Mouse (Mus musculus): Measurements from ENCODE around the gene Gng12. TPM values are rescaled to one million over a fixed set of nuclear protein-coding genes. Genes with fewer than 3 reads are reported as not detected.
"Not testable (repeated sequence)": the region's sequence is repeated elsewhere in the genome, so short reads cannot be mapped to it uniquely, and the experiment has no call there.

Gene Gng12
- polyA plus RNA-seq, 1 experiment from 2014 or later, result 77.1 TPM

DNA sequence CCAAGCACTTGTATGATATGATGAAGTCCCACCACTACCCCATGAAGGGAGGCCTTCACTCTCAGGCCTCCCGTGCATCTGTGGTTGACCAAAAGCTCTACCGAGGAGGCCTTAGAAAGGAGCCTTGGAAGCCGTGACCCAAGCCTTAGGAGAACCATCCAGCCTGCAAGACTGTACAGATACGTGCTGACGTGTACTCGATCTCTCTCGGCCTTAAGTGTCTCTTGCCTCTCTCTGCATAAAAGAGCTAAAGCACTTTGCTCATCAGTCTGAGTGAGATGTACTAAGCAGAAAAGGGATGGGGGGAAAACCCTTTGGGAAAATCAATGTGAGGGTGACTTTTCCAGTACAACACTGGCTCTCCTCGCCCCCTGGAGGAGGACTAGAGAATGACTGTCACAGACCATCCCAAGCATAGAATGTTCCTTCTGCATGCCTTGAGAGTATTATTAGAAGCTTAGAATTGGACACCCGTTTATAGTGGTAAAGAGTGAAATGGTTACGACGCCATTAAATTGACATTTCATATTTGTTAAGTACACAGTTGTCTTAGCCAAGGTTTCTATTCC lies 59.0 kb downstream of the Gng12 start:
- ATAC-seq (no peak), DNase-seq (ENCODE audit: low spot score) (peak; percentile 60)
- 85% methylated on average over 11 of the region's 11 CpGs for WGBS
- Histone ChIP-seq H3K9ac (replicated peaks; ENCODE audit: low read depth) (no peak overlapping the region), H3K4me3 (ENCODE audit: low read depth, low read length) (no peak overlapping the region), H3K27me3 (replicated peaks; ENCODE audit: insufficient read depth, low read length) (no peaks in the 10 kb centered on the region), H3K9me3 (ENCODE audit: low read length) (no peaks in the 10 kb centered on the region), H3K4me1 (ENCODE audit: insufficient read depth, low read depth, low read length) (no peaks in the 10 kb centered on the region), H3K27ac (ENCODE audit: low read length) (no peak overlapping the region), H3K4me2 (replicated peaks; ENCODE audit: low read depth, low read length) (no peak overlapping the region), H3K36me3 (ENCODE audit: insufficient read depth, low read length) (no peaks in the 10 kb centered on the region)
- TF ChIP-seq CTCF (IDR thresholded peaks at IDR 0.05), result peak; percentile 82
- no peak for TF ChIP-seq EP300 (IDR thresholded peaks at IDR 0.05)

DNA sequence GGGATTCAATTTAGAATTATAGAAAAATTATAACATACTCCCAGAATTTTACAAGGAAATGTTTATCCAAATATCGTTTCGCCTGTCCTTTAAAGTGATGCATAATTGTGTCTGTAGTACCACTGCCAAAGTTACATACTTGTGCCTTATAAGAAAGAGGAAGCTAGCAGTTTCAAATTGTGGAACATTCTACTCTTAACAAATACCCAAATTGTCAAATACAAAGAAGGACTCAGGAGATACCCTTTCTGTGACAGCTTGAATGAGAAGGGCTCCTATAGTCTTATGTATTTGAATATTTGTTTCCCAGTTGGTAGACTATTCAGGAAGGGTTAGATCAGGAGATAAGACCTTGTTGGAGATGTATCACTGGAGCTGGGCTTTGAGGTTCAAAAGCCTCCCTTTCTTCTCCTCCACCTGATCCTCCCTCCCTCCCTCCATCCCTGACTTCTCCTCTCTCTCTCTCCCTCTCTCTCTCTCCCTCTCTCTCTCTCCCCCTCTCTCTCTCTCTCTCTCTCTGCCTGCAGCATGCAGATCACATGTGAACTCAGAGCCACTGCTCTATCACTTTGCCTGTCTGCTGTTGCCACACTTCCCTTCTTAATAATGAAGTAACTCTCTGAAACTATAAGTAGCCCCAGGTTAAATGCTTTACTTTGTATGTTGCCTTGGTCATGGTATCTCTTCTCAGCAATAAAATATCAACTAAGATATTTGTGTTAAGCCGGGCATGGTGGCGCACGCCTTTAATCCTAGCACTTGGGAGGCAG lies 62.5 kb downstream of the Gng12 start:
- Histone ChIP-seq H3K36me3 (ENCODE audit: insufficient read depth, low read length) (no peaks in the 10 kb centered on the region), H3K27ac (ENCODE audit: low read length) (no peak overlapping the region), H3K27me3 (replicated peaks; ENCODE audit: insufficient read depth, low read length) (no peaks in the 10 kb centered on the region), H3K4me1 (ENCODE audit: insufficient read depth, low read depth, low read length) (no peaks in the 10 kb centered on the region), H3K4me3 (ENCODE audit: low read depth, low read length) (no peak overlapping the region), H3K4me2 (replicated peaks; ENCODE audit: low read depth, low read length) (no peak overlapping the region), H3K9me3 (ENCODE audit: low read length) (no peaks in the 10 kb centered on the region), H3K9ac (replicated peaks; ENCODE audit: low read depth) (no peak overlapping the region)
- 85% methylated on average over 5 of the region's 5 CpGs for WGBS
- ATAC-seq (no peak), DNase-seq (ENCODE audit: low spot score) (no peak)
- TF ChIP-seq CTCF (IDR thresholded peaks at IDR 0.05) (no peak), EP300 (IDR thresholded peaks at IDR 0.05) (no peak)

DNA sequence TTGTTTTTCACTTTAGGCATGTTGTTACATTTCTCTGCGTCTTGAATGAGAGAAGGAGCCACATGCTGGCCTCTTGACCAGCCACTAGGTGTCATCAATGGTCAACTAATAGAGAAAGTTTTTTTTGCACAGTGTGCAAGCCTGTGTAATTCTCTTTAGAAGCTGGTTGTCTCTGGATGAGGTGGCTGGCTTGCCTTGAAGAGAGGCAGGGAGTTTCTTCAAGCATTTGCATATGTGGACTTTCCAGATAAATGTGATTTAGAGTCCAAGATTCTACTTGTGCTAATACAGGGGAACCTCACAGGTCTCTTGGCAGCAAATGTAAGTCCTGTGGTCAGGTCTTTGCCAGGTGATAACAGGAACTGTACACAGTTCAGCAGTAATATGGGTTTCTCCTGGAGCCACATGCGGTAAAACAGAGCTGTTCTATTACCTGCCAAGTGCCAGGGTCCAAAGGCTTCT lies 66.4 kb downstream of the Gng12 start:
- H3K27ac ChIP-seq (ENCODE audit: low read length), result no peak overlapping the region
- no peak overlapping the region for H3K4me2 ChIP-seq (replicated peaks; ENCODE audit: low read depth, low read length)
- ATAC-seq (peak; percentile 69), DNase-seq (ENCODE audit: low spot score) (peak; percentile 90)
- H3K9ac ChIP-seq (replicated peaks; ENCODE audit: low read depth), result no peak overlapping the region
- H3K36me3 ChIP-seq (ENCODE audit: insufficient read depth, low read length), result no peaks in the 10 kb centered on the region
- no peaks in the 10 kb centered on the region for H3K27me3 ChIP-seq (replicated peaks; ENCODE audit: insufficient read depth, low read length)
- no peaks in the 10 kb centered on the region for H3K9me3 ChIP-seq (ENCODE audit: low read length)
- peaks cover 10% of the 10 kb centered on the region; the same call in 1 of the 2 replicates for H3K4me1 ChIP-seq (ENCODE audit: insufficient read depth, low read depth, low read length)
- TF ChIP-seq EP300 (IDR thresholded peaks at IDR 0.05) (no peak), CTCF (IDR thresholded peaks at IDR 0.05) (peak; percentile 84)
- H3K4me3 ChIP-seq (ENCODE audit: low read depth, low read length), result no peak overlapping the region
- WGBS, result 31% methylated on average over 2 of the region's 2 CpGs

DNA sequence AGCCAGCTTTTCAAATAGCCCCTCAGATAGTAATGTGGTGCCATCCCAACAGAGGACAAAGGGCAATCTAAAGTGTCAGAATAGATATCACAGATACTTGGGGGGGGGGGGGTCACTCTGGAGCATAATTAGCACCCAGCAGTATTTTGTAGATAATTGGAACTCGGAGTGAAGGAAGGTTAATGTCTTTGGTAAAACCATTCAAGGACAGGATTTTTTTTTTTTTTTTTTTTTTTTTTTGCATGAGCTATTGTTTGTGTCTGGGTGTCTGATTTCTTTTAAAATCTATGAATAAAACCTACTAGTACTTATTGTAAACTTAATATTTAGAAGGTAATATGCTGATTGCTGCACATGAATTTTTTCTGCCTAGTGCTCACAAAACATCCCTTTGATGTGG lies 66.9 kb downstream of the Gng12 start:
- no peak overlapping the region for H3K4me3 ChIP-seq (ENCODE audit: low read depth, low read length)
- no peak overlapping the region for H3K9ac ChIP-seq (replicated peaks; ENCODE audit: low read depth)
- DNase-seq (ENCODE audit: low spot score) (no peak), ATAC-seq (no peak)
- H3K27ac ChIP-seq (ENCODE audit: low read length), result no peak overlapping the region
- no peaks in the 10 kb centered on the region for H3K36me3 ChIP-seq (ENCODE audit: insufficient read depth, low read length)
- 85% methylated on average over 1 of the region's 1 CpGs for WGBS
- H3K4me1 ChIP-seq (ENCODE audit: insufficient read depth, low read depth, low read length), result peaks cover 10% of the 10 kb centered on the region; the same call in 1 of the 2 replicates
- H3K9me3 ChIP-seq (ENCODE audit: low read length), result no peaks in the 10 kb centered on the region
- no peaks in the 10 kb centered on the region for H3K27me3 ChIP-seq (replicated peaks; ENCODE audit: insufficient read depth, low read length)
- no peak for TF ChIP-seq EP300 (IDR thresholded peaks at IDR 0.05)
- no peak for TF ChIP-seq CTCF (IDR thresholded peaks at IDR 0.05)
- no peak overlapping the region for H3K4me2 ChIP-seq (replicated peaks; ENCODE audit: low read depth, low read length)

DNA sequence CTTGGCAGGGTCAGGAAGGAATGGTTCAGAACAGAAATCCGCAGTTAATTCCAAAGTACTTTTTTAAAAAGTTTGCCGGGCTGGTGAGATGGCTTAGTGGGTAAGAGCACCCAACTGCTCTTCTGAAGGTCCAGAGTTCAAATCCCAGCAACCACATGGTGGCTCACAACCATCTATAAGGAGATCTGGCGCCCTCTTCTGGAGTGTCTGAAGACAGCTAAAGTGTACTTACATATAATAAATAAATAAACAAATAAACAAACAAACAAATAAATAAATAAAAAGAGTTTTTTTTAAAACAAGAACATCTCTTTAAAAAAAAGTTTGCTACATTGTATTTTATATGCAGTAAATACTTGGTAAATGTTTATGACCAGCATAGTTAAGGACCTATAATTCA lies 67.5 kb downstream of the Gng12 start:
- H3K9ac ChIP-seq (replicated peaks; ENCODE audit: low read depth); H3K4me3 ChIP-seq (ENCODE audit: low read depth, low read length); H3K27me3 ChIP-seq (replicated peaks; ENCODE audit: insufficient read depth, low read length); ATAC-seq; H3K36me3 ChIP-seq (ENCODE audit: insufficient read depth, low read length); H3K9me3 ChIP-seq (ENCODE audit: low read length); H3K27ac ChIP-seq (ENCODE audit: low read length); DNase-seq (ENCODE audit: low spot score); H3K4me2 ChIP-seq (replicated peaks; ENCODE audit: low read depth, low read length): not testable (repeated sequence)
- peaks cover 10% of the 10 kb centered on the region; the same call in 1 of the 2 replicates for H3K4me1 ChIP-seq (ENCODE audit: insufficient read depth, low read depth, low read length)
- WGBS, result 81% methylated on average over 3 of the region's 3 CpGs

DNA sequence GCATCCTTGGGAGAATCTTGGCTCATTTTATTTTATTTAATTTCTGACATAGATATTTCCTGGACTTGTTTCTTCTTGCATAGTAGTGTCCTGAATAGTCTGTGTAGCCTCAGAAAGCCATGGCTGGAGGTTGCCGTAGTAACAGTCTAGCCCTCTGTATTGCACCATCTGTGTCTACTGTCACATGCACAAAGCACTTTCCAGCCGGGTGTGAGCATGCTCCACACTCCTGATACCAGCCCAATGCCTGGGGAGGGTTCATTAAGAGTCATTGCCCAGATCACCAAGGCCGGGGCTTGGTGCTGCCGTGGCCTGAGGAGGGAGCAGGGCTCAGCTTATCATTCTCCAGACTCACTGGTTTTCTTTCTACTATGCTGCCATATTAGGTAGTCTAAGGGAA lies 68.0 kb downstream of the Gng12 start:
- DNase-seq (ENCODE audit: low spot score) (peak; percentile 52), ATAC-seq (peak; percentile 56)
- H3K4me2 ChIP-seq (replicated peaks; ENCODE audit: low read depth, low read length), result no peak overlapping the region
- H3K9me3 ChIP-seq (ENCODE audit: low read length), result no peaks in the 10 kb centered on the region
- H3K4me3 ChIP-seq (ENCODE audit: low read depth, low read length), result no peak overlapping the region
- no peak overlapping the region for H3K9ac ChIP-seq (replicated peaks; ENCODE audit: low read depth)
- H3K27me3 ChIP-seq (replicated peaks; ENCODE audit: insufficient read depth, low read length), result no peaks in the 10 kb centered on the region
- no peaks in the 10 kb centered on the region for H3K36me3 ChIP-seq (ENCODE audit: insufficient read depth, low read length)
- 53% methylated on average over 4 of the region's 4 CpGs for WGBS
- no peak overlapping the region for H3K27ac ChIP-seq (ENCODE audit: low read length)
- TF ChIP-seq EP300 (IDR thresholded peaks at IDR 0.05) (no peak), CTCF (IDR thresholded peaks at IDR 0.05) (no peak)
- peaks cover 10% of the 10 kb centered on the region; the same call in 1 of the 2 replicates for H3K4me1 ChIP-seq (ENCODE audit: insufficient read depth, low read depth, low read length)
